Mouse (Mus musculus): ENCODE results near the gene Tnfaip3. TPM values are rescaled to one million over a fixed set of nuclear protein-coding genes. Genes with fewer than 3 reads are reported as not detected.
A peak's percentile ranks its signal among the peaks of the same experiment; 100 is the strongest.

Tnfaip3 gene
- total RNA-seq, 2 experiments from 2014 or later, result 3.9 to 5.0 TPM

- Histone ChIP-seq H3K27ac (no peak overlapping the region), H3K4me3 (no peak overlapping the region)
- no peak for TF ChIP-seq CTCF (conservative IDR thresholded peaks at IDR 0.05)
- no peak for DNase-seq (ENCODE audit: low spot score in 2 of 2)
Observed at GRCm38 (mm10) chr10:19011832-19012440, 3.5 kb downstream of the Tnfaip3 start.

GRCm38 (mm10) chr10:19010414-19010813 is 5.0 kb downstream of the Tnfaip3 start:
- no peak for TF ChIP-seq CTCF (conservative IDR thresholded peaks at IDR 0.05)
- Histone ChIP-seq H3K4me3 (no peak overlapping the region), H3K27ac (no peak overlapping the region)
- DNase-seq (ENCODE audit: low spot score in 2 of 2), result no peak

GRCm38 (mm10) chr10:19009186-19009672 is 6.2 kb downstream of the Tnfaip3 start:
- no peak overlapping the region for H3K4me3 ChIP-seq
- no peak for TF ChIP-seq CTCF (conservative IDR thresholded peaks at IDR 0.05)
- no peak for DNase-seq (ENCODE audit: low spot score in 2 of 2)
- no peak overlapping the region for H3K27ac ChIP-seq

GRCm38 (mm10) chr10:19008607-19008940 is 6.9 kb downstream of the Tnfaip3 start:
- Histone ChIP-seq H3K27ac (no peak overlapping the region), H3K4me3 (no peak overlapping the region)
- TF ChIP-seq CTCF (conservative IDR thresholded peaks at IDR 0.05), result no peak
- DNase-seq (ENCODE audit: low spot score in 2 of 2), result no peak

GRCm38 (mm10) chr10:19007897-19008606 is 7.4 kb downstream of the Tnfaip3 start:
- Histone ChIP-seq H3K27ac (no peak overlapping the region), H3K4me3 (no peak overlapping the region)
- TF ChIP-seq CTCF (conservative IDR thresholded peaks at IDR 0.05), result no peak
- DNase-seq (ENCODE audit: low spot score in 2 of 2), result no peak

- Histone ChIP-seq H3K4me3 (no peak overlapping the region), H3K27ac (peak overlapping the region; percentile 82)
- DNase-seq (ENCODE audit: low spot score in 2 of 2), result peak; percentile 53 to 85
- no peak for TF ChIP-seq CTCF (conservative IDR thresholded peaks at IDR 0.05)
Observed at GRCm38 (mm10) chr10:19002091-19002785, 13.2 kb downstream of the Tnfaip3 start.

- no peak for DNase-seq (ENCODE audit: low spot score in 2 of 2)
- TF ChIP-seq CTCF (conservative IDR thresholded peaks at IDR 0.05), result peak; percentile 52
- H3K4me3 ChIP-seq, result no peak overlapping the region
- H3K27ac ChIP-seq, result no peak overlapping the region
Observed at GRCm38 (mm10) chr10:18999427-18999826, 16.0 kb downstream of the Tnfaip3 start.

GRCm38 (mm10) chr10:18996331-18996730 is 19.1 kb downstream of the Tnfaip3 start:
- no peak for TF ChIP-seq CTCF (conservative IDR thresholded peaks at IDR 0.05)
- DNase-seq (ENCODE audit: low spot score in 2 of 2), result no peak
- Histone ChIP-seq H3K4me3 (no peak overlapping the region), H3K27ac (no peak overlapping the region)

GRCm38 (mm10) chr10:18995465-18996261 is 19.8 kb downstream of the Tnfaip3 start:
- no peak for DNase-seq (ENCODE audit: low spot score in 2 of 2)
- no peak for TF ChIP-seq CTCF (conservative IDR thresholded peaks at IDR 0.05)
- Histone ChIP-seq H3K27ac (no peak overlapping the region), H3K4me3 (no peak overlapping the region)

- DNase-seq (ENCODE audit: low spot score in 2 of 2), result no peak
- TF ChIP-seq CTCF (conservative IDR thresholded peaks at IDR 0.05), result no peak
- no peak overlapping the region for H3K27ac ChIP-seq
- no peak overlapping the region for H3K4me3 ChIP-seq
Observed at GRCm38 (mm10) chr10:18992971-18993370, 22.5 kb downstream of the Tnfaip3 start.

GRCm38 (mm10) chr10:18991057-18991456 is 24.4 kb downstream of the Tnfaip3 start:
- TF ChIP-seq CTCF (conservative IDR thresholded peaks at IDR 0.05), result no peak
- no peak for DNase-seq (ENCODE audit: low spot score in 2 of 2)
- Histone ChIP-seq H3K27ac (no peak overlapping the region), H3K4me3 (no peak overlapping the region)

- Histone ChIP-seq H3K4me3 (no peak overlapping the region), H3K27ac (no peak overlapping the region)
- TF ChIP-seq CTCF (conservative IDR thresholded peaks at IDR 0.05), result no peak
- no peak for DNase-seq (ENCODE audit: low spot score in 2 of 2)
Observed at GRCm38 (mm10) chr10:18987907-18988199, 27.6 kb downstream of the Tnfaip3 start.
